Mouse (Mus musculus): Measurements from ENCODE around the gene Wdr5. TPM values are rescaled to one million over a fixed set of nuclear protein-coding genes. Genes with fewer than 3 reads are reported as not detected.

The Wdr5 gene
- total RNA-seq, 2 experiments from 2014 or later, result 27.1 to 27.7 TPM

DNA sequence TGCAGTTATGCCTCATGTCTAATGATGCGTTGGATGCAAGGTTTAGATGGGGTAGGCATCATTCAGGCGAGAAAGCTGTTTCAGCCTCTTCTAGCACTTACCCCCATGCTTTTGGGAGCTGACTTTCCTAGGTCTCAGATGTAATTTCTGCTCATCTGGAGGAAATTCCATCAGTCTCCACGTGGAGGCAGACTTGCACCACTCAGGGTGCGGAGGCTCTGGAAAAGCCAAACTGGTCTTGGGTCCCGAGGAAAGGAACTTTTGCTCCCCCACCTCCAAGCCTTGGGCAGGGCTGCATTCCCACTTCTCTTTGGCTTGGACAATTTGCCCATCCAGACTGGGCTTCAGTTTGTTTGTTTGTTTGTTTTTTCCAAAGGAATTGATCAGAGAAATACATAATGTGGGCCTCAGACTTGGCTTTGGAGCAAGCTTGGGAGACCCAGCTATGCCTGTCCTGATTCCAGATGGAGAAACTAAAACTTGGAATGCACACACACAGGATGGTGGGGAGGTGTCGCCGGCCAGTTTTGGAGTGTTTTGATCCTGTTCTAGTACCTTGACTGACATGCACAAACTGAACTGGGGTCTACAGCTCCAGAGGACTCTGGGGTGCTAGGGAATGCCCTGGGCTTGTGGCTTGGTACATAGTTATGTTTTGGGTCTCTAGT lies 37.8 kb downstream of the Wdr5 start:
- DNase-seq, result peak; percentile 67 to 77

- no peak for DNase-seq
Measured at GRCm38 (mm10) chr2:27554308-27554707, 39.4 kb downstream of the Wdr5 start.

- DNase-seq, result no peak
Measured at GRCm38 (mm10) chr2:27556921-27557320, 42.0 kb downstream of the Wdr5 start.

GRCm38 (mm10) chr2:27560708-27561123 lies 45.8 kb downstream of the Wdr5 start:
- DNase-seq, result no peak

- no peak for DNase-seq
Measured at GRCm38 (mm10) chr2:27561159-27561558, 46.2 kb downstream of the Wdr5 start.

- DNase-seq, result no peak
Measured at GRCm38 (mm10) chr2:27561829-27562228, 46.9 kb downstream of the Wdr5 start.

DNA sequence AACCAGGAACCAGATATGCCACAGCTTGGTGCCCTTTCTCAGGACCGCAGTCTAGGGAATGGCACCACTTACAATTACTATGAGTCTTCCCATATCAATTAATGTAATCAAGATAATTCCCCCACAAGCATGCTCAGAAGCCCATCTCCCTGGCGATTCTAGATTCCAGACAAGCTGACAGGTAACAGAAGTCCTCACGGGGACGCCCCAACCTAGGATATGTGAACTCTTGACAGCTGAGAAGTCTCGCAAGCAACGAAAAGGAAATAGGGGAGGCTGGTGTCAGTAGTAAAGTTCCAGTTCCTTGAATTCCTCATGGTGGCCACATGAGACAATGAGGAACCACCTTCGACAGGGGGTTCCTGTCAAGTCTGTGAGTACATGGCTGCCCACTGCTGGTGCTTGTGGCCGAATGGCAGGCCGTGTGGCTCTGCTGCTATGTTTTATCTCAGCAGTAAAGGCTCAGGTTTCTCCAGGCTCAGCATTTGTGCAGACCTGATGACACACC lies 48.7 kb downstream of the Wdr5 start:
- DNase-seq, result no peak

DNA sequence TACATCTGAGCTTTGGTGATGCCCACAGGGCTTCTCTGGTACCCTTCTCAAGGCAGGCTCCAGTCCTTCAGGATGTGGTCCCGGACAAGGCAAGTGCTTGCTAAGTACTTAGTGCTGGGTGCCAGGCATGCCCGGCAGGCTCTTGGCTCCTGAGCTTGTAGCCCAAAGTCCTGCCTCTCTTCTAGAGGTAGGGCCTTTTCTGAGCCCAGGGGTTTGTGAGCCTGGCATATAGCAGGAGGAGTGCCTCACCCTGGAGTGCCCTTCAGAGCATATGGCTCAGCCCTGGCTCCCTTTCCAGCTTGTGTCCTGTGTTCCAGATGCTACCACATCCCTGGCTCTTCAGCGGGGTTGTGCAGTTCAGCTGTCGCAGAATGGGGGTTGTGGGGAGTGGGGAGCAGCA lies 49.7 kb downstream of the Wdr5 start:
- no peak for DNase-seq

GRCm38 (mm10) chr2:27565316-27566103 lies 50.6 kb downstream of the Wdr5 start:
- no peak for DNase-seq

DNA sequence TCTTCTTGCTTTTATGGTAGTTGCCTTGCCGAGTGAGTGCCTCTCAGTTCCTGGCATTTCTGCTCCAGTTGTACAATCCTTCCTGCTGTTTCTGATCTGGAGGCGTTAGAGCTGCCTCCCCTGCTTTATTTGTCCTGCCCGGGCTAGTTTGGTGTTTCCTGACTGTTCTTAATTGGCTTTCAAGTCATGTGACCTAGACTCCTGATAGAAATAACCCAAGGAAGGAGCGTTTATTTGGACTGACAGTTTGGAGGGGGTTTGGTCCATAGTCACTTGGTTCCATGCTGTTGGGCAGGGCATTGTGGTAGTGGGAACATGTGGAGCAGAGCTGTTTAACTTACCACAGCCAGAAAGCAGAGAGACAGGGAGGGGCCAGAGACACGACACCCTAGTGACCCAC lies 55.9 kb downstream of the Wdr5 start:
- DNase-seq, result no peak

- DNase-seq, result no peak
Measured at GRCm38 (mm10) chr2:27572261-27572793, 57.4 kb downstream of the Wdr5 start.

DNA sequence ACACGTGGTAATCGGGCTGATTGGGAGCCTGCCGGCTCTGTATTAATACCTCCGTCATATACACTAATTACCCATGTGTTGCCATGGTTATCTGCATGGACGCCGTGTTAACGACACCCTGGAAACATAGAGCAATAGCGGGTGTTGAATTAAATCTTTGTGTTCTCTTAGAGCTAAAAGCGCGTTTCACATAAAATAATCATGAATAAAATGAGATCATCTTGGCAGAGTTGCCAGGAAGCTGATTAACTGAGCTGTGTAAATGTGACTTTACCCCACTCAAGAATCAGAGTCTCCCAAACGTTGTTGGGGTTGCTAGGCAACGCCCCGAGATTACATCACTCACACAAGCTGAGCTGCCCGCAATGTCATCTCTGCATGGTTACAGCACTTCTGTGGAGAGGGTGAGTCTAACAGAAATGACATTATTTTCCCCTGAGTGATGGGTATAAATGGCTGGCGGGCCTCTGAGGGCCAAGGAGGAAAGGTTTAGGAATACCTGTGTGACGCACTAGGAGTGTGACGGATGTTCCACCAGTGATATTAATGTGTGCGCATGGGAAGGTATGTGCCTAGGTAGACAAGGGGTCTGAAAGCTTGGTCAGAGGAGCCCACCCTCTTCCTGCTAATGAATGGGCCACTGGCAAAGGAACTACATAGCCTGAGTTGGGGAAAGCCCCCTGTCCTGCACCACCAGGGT lies 58.1 kb downstream of the Wdr5 start:
- DNase-seq, result peak; percentile 84

DNA sequence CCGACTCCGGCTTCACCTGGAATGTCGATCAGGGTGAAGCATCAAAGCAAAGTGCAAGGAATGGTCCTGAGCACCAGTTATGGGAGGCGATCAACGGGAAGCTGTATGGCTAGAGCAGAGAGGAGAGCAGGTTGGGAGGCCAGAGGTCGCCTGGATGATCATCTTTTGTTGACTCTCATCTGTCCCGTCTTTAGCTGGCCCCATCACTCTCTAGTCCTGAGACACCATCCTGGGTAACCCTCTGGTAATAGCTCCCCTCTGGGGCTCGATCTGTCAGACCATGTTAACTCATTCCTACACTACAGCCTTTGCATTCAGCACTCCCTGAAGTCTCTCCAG lies 58.6 kb downstream of the Wdr5 start:
- no peak for DNase-seq

- DNase-seq, result no peak
Measured at GRCm38 (mm10) chr2:27576416-27576815, 61.5 kb downstream of the Wdr5 start.

GRCm38 (mm10) chr2:27578552-27578951 lies 63.6 kb downstream of the Wdr5 start:
- DNase-seq, result no peak

GRCm38 (mm10) chr2:27582112-27582511 lies 67.2 kb downstream of the Wdr5 start:
- no peak for DNase-seq

GRCm38 (mm10) chr2:27583019-27583418 lies 68.1 kb downstream of the Wdr5 start:
- DNase-seq, result no peak

- DNase-seq, result no peak
Measured at GRCm38 (mm10) chr2:27584546-27584945, 69.6 kb downstream of the Wdr5 start.

Other genes with a start within 250 kb of the Wdr5 start
- 10 to 100 TPM; 11.2 to 11.5 TPM for gene Vav2, start 88.1 kb upstream of the Wdr5 start, total RNA-seq (2021)
- gene Brd3os, start 72.8 kb upstream of the Wdr5 start, total RNA-seq (2021), result 10 to 100 TPM; 22.6 to 24.0 TPM
- gene Brd3, start 7.5 kb upstream of the Wdr5 start, total RNA-seq (2021), result 10 to 100 TPM; 54.5 to 56.6 TPM
- 10 to 100 TPM; 25.1 to 27.9 TPM for gene Rxra, start 161.3 kb downstream of the Wdr5 start, total RNA-seq (2021)